ENCODE assay signal across 15 mouse cellular contexts in the genomic region with DNA sequence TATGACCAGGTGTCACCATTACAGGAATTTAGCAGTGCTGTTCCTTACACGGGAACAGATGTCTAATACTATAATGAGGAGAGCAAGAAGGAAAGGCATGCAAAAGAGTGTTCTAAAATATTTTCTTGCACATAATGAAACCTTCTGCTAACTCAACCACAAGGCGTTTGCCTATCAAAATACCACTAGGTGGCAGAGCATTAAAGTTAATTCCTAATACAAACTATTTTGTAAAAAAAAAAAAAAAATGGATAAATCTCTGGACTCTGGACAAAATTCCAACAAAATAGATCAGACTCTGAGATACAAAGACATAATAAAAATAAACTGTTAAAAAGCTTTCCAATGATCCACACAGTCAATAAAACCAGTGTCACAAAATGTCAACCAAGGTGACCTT. TPM values are rescaled to one million over a fixed set of nuclear protein-coding genes. Genes with fewer than 3 reads are reported as not detected.
DNase-seq lines count a peak whose midpoint lies in the region; ATAC-seq and TF ChIP-seq lines count a peak whose summit lies in the region.
"Had no signal": no experiment of that assay in that cellular context is flagged by ENCODE, and none has a peak within 500 bp of the region (broad histone marks: within the 10 kb centered on the region; RNA-seq: fewer than 3 reads in every experiment).

No protein-coding gene starts in this region.

- H3K4me2 ChIP-seq in heart, embryonic 11.5 days = no peak overlapping the region
- H3K4me2 ChIP-seq: liver, embryonic 12.5 days had no signal

- no peak overlapping the region for H3K4me3 ChIP-seq in heart, embryonic 11.5 days (ENCODE audit: low read depth, low read length)
- H3K4me3 ChIP-seq in left cerebral cortex, adult 2 months = no peak overlapping the region
- H3K4me3 ChIP-seq: liver, embryonic 12.5 days had no signal

- ATAC-seq in heart, embryonic 11.5 days (replicated peaks; ENCODE audit: insufficient number of reproducible peaks, low FRiP score, low TSS enrichment) = no peak
- ATAC-seq: activated CD4-positive, CD25-positive, alpha-beta regulatory T cell, adult 4 months; inflammation-experienced regulatory T-cells, adult 6 months; liver, embryonic 12.5 days had no signal

- DNase-seq in heart, adult 18-20 months = peak; percentile 4 to 8
- no peak for DNase-seq in left cerebral cortex, adult 2 months (ENCODE audit: extremely low spot score in 1 of 2, low spot score in 2 of 2)
- no peak for DNase-seq in left cerebral cortex, adult 8-10 months (ENCODE audit: low spot score in 2 of 2)
- peak; percentile 60 for DNase-seq in retina, embryonic 14.5 days (ENCODE audit: low spot score)
- DNase-seq in retina, postnatal 1 day = no peak
- no peak for DNase-seq in cerebellum, adult 18-20 months
- DNase-seq in right cerebral cortex, postnatal 14 days = no peak
- DNase-seq: thymus, adult 18-20 months had no signal

- intact Hi-C loops in left cerebral cortex, adult 2 months (cut with DNase I) = loop anchor here (2.0 to 10.0 kb wide), 2 partner anchors 58 to 302 kb away; no protein-coding TSS in a partner anchor

- no peak overlapping the region for H3K27ac ChIP-seq in heart, embryonic 11.5 days (ENCODE audit: low read depth, low read length)
- no peak overlapping the region for H3K27ac ChIP-seq in left cerebral cortex, adult 2 months
- H3K27ac ChIP-seq: liver, embryonic 12.5 days had no signal

- H3K4me1 ChIP-seq in heart, embryonic 11.5 days (ENCODE audit: control insufficient read depth, insufficient read depth, low read length) = no peaks in the 10 kb centered on the region
- H3K4me1 ChIP-seq: liver, embryonic 12.5 days had no signal

- H3K9ac ChIP-seq in heart, embryonic 11.5 days (ENCODE audit: low read depth, low read length) = no peak overlapping the region
- H3K9ac ChIP-seq: liver, embryonic 12.5 days had no signal

- H3K27me3 ChIP-seq in heart, embryonic 11.5 days (ENCODE audit: control insufficient read depth, insufficient read depth, low read length) = no peaks in the 10 kb centered on the region
- H3K27me3 ChIP-seq: liver, embryonic 12.5 days had no signal

- peak; percentile 52 for TF ChIP-seq CTCF in left cerebral cortex, adult 2 months (IDR thresholded peaks at IDR 0.05)

- no peaks in the 10 kb centered on the region for H3K9me3 ChIP-seq in heart, embryonic 11.5 days (replicated peaks; ENCODE audit: control insufficient read depth, low read length)
- H3K9me3 ChIP-seq: liver, embryonic 12.5 days had no signal

- H3K36me3 ChIP-seq in heart, embryonic 11.5 days (ENCODE audit: control insufficient read depth, insufficient read depth, low read length) = no peaks in the 10 kb centered on the region
- H3K36me3 ChIP-seq: liver, embryonic 12.5 days had no signal

- WGBS in heart, embryonic 11.5 days (ENCODE audit: insufficient replicate concordance) = 73% methylated on average over 2 of the region's 2 CpGs

RNA-seq across cellular contexts. Expression of gene Kif21a, which starts 56.9 kb away (rescaled TPM):
- total RNA-seq in heart, adult 18-20 months (2021) = 10 to 100 TPM; 18.4 to 18.5 TPM
- 6.5 TPM in 2 replicates for polyA plus RNA-seq in heart, embryonic 11.5 days (2014; fragmentation: Nextera tagmentation; extraction: Ambion mirVana)
- 100 to 1,000 TPM; 138 to 144 TPM for total RNA-seq in left cerebral cortex, adult 2 months (2021)
- 100 to 1,000 TPM; 130 to 143 (median 135) TPM for total RNA-seq in left cerebral cortex, adult 8-10 months (2022)
- total RNA-seq: megakaryocyte, adult 5-6 weeks; MEL; neutrophil, adult 5-6 weeks had no signal
- polyA plus RNA-seq: activated CD4-positive, CD25-positive, alpha-beta regulatory T cell, adult 4 months; inflammation-experienced regulatory T-cells, adult 6 months had no signal

Comparison
In these comparisons a context has a peak if more than half of its experiments do, and no peak if none do; other contexts are left out.
1. DNase-seq: peak in heart, adult 18-20 months (2 of 2) and retina, embryonic 14.5 days (single experiment); none in left cerebral cortex, adult 2 months (0 of 2), left cerebral cortex, adult 8-10 months (0 of 2), retina, postnatal 1 day (single experiment), cerebellum, adult 18-20 months (0 of 2) and right cerebral cortex, postnatal 14 days (single experiment).
2. RNA of gene Kif21a, which starts 56.9 kb away (total RNA-seq): 138 to 144 TPM in left cerebral cortex, adult 2 months and 130 to 143 TPM in left cerebral cortex, adult 8-10 months; 18.4 to 18.5 TPM in heart, adult 18-20 months; every median in the first group is over 4 times any median in the second.